Mouse (Mus musculus) kidney, adult 9 months (tissue): ENCODE results near the gene Amtn.
"Not testable (repeated sequence)": the region's sequence is repeated elsewhere in the genome, so short reads cannot be mapped to it uniquely, and the experiment has no call there.

ENCODE experiments used
- DNase-seq: peaks from one replicate; pipeline ENCODE4 v3.0.0; 2022

Gene Amtn

DNA sequence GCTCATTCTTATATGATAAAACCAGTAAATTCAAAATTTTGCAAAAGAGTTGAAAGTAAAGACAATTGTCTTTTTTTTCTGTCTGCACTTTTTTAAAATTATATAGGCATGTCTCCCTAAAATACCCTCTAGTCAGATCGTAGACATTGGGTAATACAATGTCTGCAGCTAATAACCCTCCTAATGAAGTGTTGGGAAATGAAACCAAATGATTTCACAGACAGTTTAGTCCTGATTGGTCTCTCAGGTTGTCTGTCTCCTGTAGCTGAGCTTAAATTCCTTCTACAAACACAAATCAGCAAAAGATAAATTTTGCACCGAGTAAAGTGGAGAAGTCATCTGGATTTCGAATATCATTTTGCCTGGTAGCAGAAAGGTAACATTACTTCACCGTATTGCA is at the start of gene Amtn:
Gene Amtn, plus strand, starts transcription at position 301 of the 400 bp plus-strand sequence.
- DNase-seq, result no peak

DNA sequence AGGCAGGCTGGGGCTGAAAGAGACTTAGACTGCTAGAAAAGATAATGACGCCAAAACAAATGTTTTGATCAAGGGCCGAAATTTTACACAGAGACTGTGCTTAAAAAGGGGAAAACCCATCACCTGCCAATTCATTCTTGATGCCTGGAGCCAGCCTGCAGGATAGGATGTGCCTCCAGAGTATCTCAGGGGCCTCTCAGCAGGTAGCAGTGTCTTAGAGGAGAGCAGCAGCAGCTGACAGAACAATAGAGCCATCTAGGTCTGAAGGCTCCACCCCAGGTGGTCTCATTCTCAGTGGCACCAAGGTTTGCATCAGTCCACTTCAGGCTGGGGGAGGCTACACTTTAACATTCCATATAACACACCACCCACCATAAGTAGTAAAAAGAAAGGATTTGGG is 27.4 kb upstream of the Amtn start:
- DNase-seq, result not testable (repeated sequence)

DNA sequence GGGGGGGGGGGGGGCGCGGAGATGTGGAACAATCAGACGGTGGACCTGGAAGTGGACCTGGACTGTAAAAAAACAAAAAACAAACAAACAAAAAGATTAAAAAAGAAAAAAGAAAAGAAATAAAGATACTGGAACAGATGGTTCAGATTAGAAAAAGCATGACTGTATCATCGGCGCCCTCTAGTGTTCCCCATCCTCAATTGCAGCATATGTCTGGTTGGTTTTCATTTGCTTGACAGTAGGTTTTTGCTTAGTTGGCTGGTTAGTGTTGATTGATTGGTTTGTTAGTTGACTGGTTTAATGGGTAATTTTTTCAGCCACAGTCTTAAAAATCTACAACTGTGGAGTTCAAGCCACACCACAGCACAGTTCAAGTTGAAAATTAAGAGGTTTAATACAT is 11.1 kb upstream of the Amtn start:
- peak; percentile 62 for DNase-seq

DNA sequence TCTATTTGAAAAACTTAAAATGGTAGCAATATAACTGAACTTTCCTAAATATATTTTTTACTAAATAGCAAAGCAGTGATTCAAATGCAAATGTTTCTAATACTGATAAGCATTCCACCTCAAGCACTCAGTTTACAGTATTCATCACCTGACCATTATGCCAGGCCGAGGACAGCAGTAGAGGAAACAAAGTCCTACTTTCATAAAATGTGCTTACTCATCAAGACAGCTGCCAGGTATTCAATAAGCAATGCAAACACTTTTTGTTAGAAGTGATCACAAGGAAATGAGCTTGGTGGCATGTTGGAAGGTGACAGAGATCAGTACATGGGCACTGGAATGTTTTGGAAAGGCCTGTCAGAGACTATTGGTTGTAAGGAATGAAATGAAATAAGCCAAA is 9.0 kb upstream of the Amtn start:
- DNase-seq, result no peak

DNA sequence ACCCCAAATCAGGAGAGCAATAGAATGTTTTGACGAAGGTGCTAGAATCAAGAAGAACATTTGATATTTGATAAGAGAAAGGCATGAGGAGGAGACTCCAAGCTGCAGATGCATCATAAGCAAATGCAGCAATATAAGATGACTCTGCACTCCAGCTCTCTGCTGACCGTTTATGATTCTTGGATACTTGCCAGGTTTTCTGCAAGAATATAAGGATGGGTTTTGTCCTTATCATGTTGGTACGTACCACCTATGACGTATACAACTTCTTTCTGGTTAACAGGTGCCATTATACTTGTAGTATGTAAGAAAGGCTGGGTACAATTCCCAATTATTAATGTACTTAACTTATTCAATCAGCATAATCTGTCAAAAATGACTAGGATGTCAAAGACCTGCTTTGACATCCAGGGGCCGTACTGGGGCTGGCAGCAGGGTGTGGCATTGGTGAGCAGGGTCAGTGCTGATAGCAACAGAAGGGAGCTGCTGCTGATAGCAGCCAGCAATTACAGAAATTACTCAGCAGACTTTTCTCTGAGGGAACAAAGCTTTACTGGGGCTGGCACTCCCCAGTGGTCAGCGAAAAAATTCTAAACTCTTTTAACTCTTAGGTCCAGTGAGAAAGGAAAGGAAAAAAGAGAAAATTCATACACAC is 5.2 kb upstream of the Amtn start:
- DNase-seq, result no peak

DNA sequence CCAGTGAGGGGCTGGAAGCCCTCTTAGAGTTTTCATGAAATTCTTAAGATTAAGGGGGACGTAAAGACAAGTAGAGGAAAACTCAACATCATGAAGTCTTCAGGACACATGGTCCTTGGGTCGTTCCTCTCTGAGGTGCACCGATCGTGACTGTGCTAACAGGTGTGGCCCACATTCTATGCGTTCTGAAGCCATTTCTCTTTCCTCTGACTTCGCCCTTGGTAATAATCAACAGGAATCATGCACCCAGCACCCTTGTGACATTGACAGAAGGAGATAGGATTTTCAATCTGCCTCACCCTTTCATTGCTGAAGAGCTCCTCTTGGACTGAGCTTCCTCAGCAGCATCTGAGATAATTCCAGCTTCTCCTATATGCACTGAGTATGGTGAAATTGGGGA is 3.3 kb upstream of the Amtn start:
- no peak for DNase-seq

DNA sequence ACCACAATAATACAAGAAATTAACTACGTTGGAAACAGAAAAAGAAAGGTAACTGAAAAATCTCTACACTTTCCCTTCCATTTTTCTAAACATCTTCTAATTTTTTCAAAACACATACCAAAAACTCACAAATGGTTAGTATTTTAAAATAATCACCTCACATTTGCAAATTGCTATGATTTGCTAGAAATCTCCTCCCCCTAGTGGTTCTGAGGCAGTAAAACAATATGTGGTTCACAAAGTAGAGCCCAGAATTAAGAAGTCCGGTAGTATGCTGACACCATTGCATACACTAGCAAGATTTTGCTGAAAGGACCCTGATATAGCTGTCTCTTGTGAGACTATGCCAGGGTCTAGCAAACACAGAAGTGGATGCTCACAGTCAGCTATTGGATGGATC is 16.1 kb downstream of the Amtn start:
- not testable (repeated sequence) for DNase-seq

DNA sequence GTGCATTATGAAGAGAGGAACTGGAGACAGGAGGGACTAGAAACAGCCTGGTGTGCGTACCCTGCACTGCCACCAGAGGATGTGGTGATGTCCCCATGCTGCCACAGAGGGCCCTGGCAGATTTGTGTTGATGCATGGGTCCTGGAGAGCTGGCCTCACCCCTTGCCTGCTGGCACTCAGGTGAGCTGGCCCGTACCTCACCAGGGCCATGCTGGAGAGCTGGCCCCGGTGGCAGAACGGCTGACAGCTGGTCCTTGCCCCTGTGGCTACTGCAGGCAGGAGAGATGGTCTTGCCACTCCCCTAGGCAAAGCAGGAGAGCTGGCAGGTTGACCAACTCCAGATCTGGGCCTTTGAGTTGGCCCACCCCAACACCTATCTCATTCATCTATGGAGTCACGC is 22.7 kb downstream of the Amtn start:
- no peak for DNase-seq

DNA sequence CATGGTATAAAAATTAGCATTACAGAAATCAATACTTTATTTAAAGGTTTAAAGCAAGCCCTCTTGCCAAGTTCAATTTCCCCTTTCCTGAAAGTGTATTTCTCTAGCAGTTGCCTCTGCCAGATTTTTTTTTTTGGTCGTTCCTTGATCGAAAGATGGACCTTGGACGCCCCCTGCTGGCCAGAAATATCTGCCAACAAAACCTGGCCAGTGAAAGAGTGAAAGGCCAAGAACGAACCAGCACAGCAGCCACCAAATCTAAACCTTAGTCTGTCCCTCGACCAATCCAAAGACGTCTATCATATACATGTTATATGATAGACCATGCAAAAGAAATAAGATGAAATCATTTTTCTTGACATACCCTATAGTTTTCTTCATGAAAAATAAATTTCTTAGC is 23.9 kb downstream of the Amtn start:
- peak; percentile 75 for DNase-seq

DNA sequence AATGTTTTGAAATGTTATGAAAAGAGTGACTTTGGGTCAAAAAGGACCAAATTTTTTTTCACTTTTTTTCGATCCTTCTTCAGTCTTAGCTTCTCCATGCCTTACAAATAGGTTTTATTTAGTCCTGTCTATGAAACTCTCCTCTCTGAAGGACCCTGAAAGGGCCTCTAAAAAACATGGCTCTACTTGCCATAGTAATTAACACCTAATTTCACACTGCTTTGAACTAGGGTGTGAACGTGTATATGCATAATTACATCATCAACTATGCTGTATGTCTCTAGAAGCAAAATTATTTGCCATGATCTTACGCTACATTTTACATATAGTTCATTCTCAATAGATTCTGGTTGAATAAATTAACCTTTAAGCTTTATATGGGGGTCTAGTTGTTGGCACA is 25.6 kb downstream of the Amtn start:
- no peak for DNase-seq

DNA sequence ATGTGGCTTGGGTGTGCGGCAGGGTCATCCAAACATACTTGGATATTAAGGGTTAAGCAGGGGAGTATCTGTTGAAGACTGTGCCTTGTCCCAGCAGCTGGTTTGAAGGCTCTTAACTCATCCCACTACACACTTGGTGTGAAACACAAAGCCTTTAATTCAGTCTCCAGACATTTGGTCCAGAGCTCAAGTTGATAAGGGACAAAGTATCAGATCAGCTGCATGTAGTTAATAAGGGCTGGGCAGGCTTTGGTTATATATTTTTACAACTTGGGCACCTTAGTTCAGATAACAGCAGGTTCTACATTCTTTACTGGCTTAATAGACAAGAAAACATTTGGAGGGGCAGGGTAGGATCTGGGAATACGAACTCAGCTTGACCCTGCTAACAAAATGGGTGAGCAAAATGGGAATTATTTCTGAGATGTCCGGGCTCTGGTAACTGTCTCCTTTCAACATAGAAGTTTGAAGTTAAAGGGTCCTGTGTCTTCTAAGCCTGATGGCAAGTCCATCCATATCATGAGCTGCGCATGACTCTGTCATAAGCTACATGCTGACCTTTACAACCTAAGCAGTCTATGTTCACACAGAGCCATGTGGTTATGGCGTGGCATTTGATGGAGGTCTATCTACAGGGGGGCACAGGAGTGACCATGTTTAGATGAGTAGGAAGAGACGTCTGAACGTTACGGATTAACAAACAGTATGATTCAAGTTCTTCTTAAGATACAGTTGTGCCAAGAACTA is 44.6 kb downstream of the Amtn start:
- no peak for DNase-seq

DNA sequence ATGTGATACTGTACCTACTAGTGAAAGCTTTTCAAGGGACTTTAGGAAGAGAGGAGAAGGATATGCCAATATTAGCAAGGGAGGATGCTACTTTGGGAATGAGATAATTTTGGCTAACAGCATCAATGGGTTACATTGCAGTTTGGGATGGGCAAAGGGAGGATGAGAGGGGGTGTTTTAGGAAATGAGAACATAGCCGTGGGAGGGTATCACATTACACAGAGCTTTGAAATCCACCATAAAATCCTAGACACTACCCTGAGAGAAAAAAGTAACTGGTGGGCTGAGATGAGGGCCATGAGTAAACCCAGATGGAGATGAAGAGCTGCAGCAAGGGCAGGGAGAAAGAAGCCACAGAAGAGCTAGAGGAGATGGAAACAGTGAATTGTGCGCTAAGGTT is 49.0 kb downstream of the Amtn start:
- not testable (repeated sequence) for DNase-seq

DNA sequence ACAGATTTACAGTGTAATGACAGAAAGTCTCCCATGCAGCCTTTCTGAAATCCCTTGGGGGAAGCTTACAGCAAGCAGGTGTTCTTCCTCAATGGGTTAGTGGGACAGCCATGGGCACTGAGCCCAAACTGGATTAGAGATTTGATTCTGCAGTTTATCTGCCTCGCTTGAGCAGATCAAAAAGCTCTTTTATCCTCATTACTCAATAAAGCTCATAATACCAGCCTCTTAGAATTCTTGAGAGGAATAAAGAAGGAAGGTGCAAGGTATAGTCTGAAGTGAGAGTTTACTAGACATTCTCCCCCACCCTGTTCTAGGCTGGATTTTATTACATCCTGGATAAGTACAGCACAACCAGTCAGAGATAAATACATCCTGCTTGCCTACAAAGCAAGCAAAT is 50.8 kb downstream of the Amtn start:
- no peak for DNase-seq
